Mouse (Mus musculus) brain, adult 10 weeks (tissue): Measurements from ENCODE around the gene Ifit3b. TPM values are rescaled to one million over a fixed set of nuclear protein-coding genes. Genes with fewer than 3 reads are reported as not detected.

Experiments
- polyA plus RNA-seq: library from polyadenylated mRNA; stranded (reverse); fragments of 350-450 nt; fragmentation: Illumina TruSeq; extraction: RNeasy Lipid Tissue Mini Kit (QIAGEN cat#74804); gene quantifications from one replicate; pipeline ENCODE4 v1.2.3, GENCODE M21; 2015; ENCODE audit warnings: low read depth, low replicate concordance

Ifit3b gene
- polyA plus RNA-seq, result 5.2 TPM

GRCm38 (mm10) chr19:34607237-34608051 is at the start of gene Ifit3b:
TSS of gene Ifit3b (plus strand) at chr19:34607970.

DNA sequence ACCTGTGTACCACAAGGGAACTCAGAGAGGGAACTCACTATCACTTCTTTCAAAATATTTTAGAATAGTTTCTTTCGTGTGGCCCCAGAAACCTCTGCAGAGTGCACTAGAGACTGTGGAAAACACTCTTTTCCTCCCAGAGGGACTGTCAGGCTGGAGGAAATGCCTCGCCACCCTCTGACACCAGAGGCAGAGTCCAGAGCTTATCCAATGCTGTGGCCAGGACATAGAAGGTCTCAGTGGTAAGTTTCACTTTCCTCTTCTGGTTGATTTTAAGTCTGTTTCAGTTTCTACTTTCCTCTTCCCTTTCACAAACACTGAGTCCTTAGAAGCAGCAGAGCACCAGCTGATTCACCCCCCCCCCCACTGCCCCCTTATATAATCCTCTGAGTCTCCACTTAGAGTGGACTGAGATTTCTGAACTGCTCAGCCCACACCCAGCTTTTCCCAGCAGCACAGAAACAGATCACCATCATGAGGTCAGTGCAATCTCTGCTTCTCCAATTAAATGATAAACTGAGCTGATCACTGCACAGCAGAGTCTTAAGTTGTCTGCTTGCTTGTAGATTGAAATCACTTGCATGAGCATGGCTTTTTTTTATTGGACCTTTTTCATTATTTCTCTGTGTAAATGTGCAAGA is 24.5 kb upstream of the Ifit3b start, which contains the start of gene Ifit3:
Gene Ifit3, plus strand, starts transcription at position 406 of the 641 bp plus-strand sequence.

GRCm38 (mm10) chr19:34601888-34602287 is 5.9 kb upstream of the Ifit3b start, which contains the start of gene Ifit1bl1:
TSS of gene Ifit1bl1 (minus strand) at chr19:34601956.

DNA sequence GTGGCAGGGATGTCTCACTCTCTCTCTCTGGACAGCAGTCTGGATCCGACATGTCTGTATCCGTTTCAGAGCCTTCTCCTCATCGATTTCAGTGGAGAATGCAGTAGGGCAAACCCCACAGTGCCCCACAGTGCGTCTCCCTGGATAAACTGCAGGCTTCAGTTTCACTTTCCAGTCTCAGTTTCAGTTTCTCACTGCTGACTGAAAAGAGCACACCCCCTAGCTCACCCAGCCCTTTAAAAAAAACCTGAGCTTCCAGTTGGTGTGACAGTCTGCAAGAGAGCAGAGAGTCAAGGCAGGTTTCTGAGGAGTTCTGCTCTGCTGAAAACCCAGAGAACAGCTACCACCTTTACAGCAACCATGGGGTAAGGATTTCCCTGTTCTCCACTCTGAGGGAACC is 32.9 kb downstream of the Ifit3b start, which contains the start of the genes Ifit1bl2 and Ifit1:
Gene Ifit1bl2, minus strand, starts transcription at position 121 of the 400 bp plus-strand sequence.
Gene Ifit1, plus strand, starts transcription at position 249 of the 400 bp plus-strand sequence.

Other genes starting within 250 kb of the Ifit3b start
- 0.33 TPM for gene Ch25h, start 132.8 kb upstream of the Ifit3b start, polyA plus RNA-seq
- gene Lipa, start 80.5 kb upstream of the Ifit3b start, polyA plus RNA-seq, result 22.1 TPM
- 7.1 TPM for gene Ifit2, start 57.3 kb upstream of the Ifit3b start, polyA plus RNA-seq
- gene Ifit3, start 24.4 kb upstream of the Ifit3b start, polyA plus RNA-seq, result 13.5 TPM
- 5.8 TPM for gene Ifit1bl1, start 6.0 kb upstream of the Ifit3b start, polyA plus RNA-seq
- gene Ifit1bl2, start 32.8 kb downstream of the Ifit3b start, polyA plus RNA-seq, result 0.88 TPM
- 2.1 TPM for gene Ifit1, start 32.9 kb downstream of the Ifit3b start, polyA plus RNA-seq
- 1.6 TPM for gene Slc16a12, start 139.3 kb downstream of the Ifit3b start, polyA plus RNA-seq